In genomic region chr2:94217481-94217880, GRCm38 (mm10) we compare ENCODE assay signal across 21 mouse cellular contexts. TPM values are rescaled to one million over a fixed set of nuclear protein-coding genes. Genes with fewer than 3 reads are reported as not detected.
DNase-seq lines count a peak whose midpoint lies in the region; ATAC-seq lines count a peak whose summit lies in the region.
"Had no signal": no experiment of that assay in that cellular context is flagged by ENCODE, and none has a peak within 500 bp of the region (broad histone marks: within the 10 kb centered on the region; RNA-seq: fewer than 3 reads in every experiment).

No protein-coding gene starts in this region.

- ATAC-seq in common myeloid progenitor, adult 5-6 weeks (replicated peaks; ENCODE audit: low read depth, poor library complexity, severe bottlenecking) = 0 out of 2 replicates have a peak, but pooled peaks have one; percentile 18
- ATAC-seq in granulocyte monocyte progenitor cell, adult 5-6 weeks (replicated peaks; ENCODE audit: poor library complexity, severe bottlenecking) = peak; percentile 84
- ATAC-seq in megakaryocyte progenitor cell, adult 5-6 weeks (replicated peaks; ENCODE audit: poor library complexity) = peak; percentile 89
- ATAC-seq: activated CD4-positive, CD25-positive, alpha-beta regulatory T cell, adult 4 months; CD4-positive, CD25-positive, alpha-beta regulatory T cell, adult 4 months; forebrain, embryonic 13.5 days; forebrain, embryonic 15.5 days; forebrain, postnatal 0 days; Patski had no signal

- no peak for DNase-seq in lung, postnatal 10 days
- no peak for DNase-seq in spleen, adult 18-20 months
- DNase-seq in urinary bladder, adult 2 months (ENCODE audit: low spot score) = no peak
- DNase-seq: adrenal gland, adult 8-10 months; adrenal gland, postnatal 14 days; B cell, adult 2 months; cerebellum, adult 11 months; cerebellum, adult 18-20 months; cerebellum, adult 8-10 months; cerebellum, adult 9-11 months; cerebellum, postnatal 14 days; cerebellum, postnatal 36 days; forebrain, postnatal 0 days had no signal

RNA-seq across cellular contexts. Expression of gene Hsd17b12, which starts 59.7 kb away (rescaled TPM):
- total RNA-seq in common myeloid progenitor, adult 5-6 weeks (2017) = 116 and 126 TPM in 2 replicates
- 51.7 and 55.3 TPM in 2 replicates for total RNA-seq in granulocyte monocyte progenitor cell, adult 5-6 weeks (2014; fragmentation: Nextera tagmentation)
- 96.1 and 109 TPM in 2 replicates for total RNA-seq in granulocyte monocyte progenitor cell, adult 5-6 weeks (2017)
- total RNA-seq in megakaryocyte progenitor cell, adult 5-6 weeks (2015) = 79.1 and 80.9 TPM in 2 replicates
- total RNA-seq in megakaryocyte progenitor cell, adult 5-6 weeks (2017) = 108 and 119 TPM in 2 replicates
- 58.2 and 73.7 TPM in 2 replicates for polyA plus RNA-seq in urinary bladder, adult 2 months (2012; rRNA removed)

Comparison
In these comparisons a context has a peak if more than half of its experiments do, and no peak if none do; other contexts are left out.
1. ATAC-seq: peak in every context shown above with its lines; median percentile 89 in megakaryocyte progenitor cell, adult 5-6 weeks; 84 in granulocyte monocyte progenitor cell, adult 5-6 weeks; 18 in common myeloid progenitor, adult 5-6 weeks.